Mouse (Mus musculus): ENCODE data around the gene Abhd14b. TPM values are rescaled to one million over a fixed set of nuclear protein-coding genes. Genes with fewer than 3 reads are reported as not detected.

Abhd14b gene
- polyA plus RNA-seq (2016; fragmentation: Nextera tagmentation; extraction: Ambion mirVana) = 4.8 and 5.1 TPM in 2 replicates

GRCm38 (mm10) chr9:106447348-106447747 is at the start of gene Abhd14b, which contains the start of gene Abhd14a:
Abhd14b (plus strand) TSS chr9:106447459.
Abhd14a (minus strand) TSS chr9:106447678.
- Histone ChIP-seq H3K27ac (ENCODE audit: poor library complexity, severe bottlenecking) (peak within 1 kb of the TSS; percentile 40), H3K4me1 (replicated peaks) (peaks cover 40% of the 10 kb centered on the region), H3K36me3 (no peaks in the 10 kb centered on the region), H3K27me3 (replicated peaks) (no peaks in the 10 kb centered on the region), H3K4me2 (peak within 1 kb of the TSS; percentile 79), H3K9ac (peak within 1 kb of the TSS; percentile 63), H3K9me3 (replicated peaks) (no peaks in the 10 kb centered on the region), H3K4me3 (peak within 1 kb of the TSS; percentile 54)
- 0% methylated on average over 24 of the region's 24 CpGs for WGBS
- ATAC-seq (ENCODE audit: insufficient number of reproducible peaks, low FRiP score) = peak; percentile 84

DNA sequence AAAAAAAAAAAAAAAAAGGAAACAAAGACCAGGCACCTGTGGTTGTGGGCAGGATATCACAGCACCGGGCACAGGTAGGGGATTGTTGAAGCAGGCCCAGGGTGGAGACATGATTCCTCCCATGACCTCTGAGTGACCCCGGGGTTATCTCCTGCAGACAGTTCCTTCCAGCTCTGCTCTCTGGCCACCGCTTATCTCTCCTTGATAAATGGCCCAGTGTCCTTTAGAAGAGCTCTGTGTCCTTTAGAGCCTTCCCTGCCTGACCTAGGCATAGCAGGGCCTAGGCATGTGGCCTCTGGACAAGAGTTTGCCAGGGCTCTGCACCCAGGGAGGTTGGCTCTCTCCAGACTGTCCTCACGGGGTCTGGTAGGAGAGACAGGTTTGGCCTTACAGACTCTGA is 49.5 kb upstream of the Abhd14b start:
- Histone ChIP-seq H3K4me2 (peak overlapping the region; percentile 13; the same call in 1 of the 2 replicates), H3K9me3 (replicated peaks) (no peaks in the 10 kb centered on the region), H3K4me3 (no peak overlapping the region), H3K27ac (ENCODE audit: poor library complexity, severe bottlenecking) (peak overlapping the region; percentile 72), H3K27me3 (replicated peaks) (no peaks in the 10 kb centered on the region), H3K36me3 (no peaks in the 10 kb centered on the region), H3K9ac (0 out of 2 replicates have a peak overlapping the region, but pooled peaks have one; percentile 38), H3K4me1 (replicated peaks) (peaks cover 62% of the 10 kb centered on the region)
- WGBS = 16% methylated on average over 4 of the region's 4 CpGs
- peak; percentile 44; the same call in 1 of the 2 replicates for ATAC-seq (ENCODE audit: insufficient number of reproducible peaks, low FRiP score)

DNA sequence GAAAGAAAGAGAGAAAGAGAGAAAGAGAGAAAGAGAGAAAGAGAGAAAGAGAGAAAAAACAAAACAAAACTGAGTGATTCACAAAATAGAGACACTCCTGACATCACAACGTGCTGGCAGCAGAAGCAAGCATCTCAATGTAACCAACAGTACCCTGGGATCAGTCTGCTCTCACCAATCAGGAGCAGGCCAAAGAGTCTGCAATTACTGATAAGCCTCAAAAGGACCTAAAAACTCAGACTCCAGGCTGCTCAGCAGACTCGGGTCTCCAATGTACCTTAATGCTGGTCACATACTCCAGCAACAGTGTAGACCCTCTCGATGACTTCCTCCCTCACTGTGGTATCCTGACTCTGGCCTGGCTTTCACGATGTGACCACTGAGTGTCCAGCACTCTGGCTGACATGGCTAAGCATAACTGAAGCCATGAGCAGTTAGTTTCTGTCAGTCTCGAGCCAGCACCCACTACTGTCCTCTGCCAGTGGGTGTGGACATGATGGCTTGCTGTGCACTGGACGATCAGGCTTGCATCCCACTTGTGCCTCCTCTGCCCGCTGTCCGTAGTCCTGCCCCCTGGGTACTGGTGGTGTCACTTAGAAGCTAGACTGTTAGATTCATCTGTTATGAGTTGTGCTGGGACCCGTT is 48.5 kb upstream of the Abhd14b start:
- Histone ChIP-seq H3K27me3 (replicated peaks) (no peaks in the 10 kb centered on the region), H3K27ac (ENCODE audit: poor library complexity, severe bottlenecking) (no peak overlapping the region)
- 56% methylated on average over 9 of the region's 9 CpGs for WGBS

DNA sequence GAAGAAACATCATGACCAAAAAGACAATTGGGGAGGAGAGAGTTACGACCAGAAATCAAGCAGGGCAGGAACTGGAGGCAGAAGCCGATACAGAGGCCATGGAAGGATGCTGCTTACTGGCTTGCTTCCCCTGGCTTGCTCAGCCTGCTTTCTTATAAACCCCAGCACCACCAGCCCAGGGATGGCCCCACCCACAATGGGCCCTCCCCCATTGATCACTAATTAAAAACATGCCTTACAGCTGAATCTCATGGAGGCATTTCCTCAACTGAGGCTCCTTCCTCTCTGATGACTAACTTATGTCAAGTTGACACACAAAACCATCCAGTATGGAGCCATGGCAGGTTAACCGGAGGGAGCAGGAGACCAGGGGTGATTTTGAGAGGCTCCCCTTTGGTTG is 47.5 kb upstream of the Abhd14b start:
- no peak overlapping the region for H3K4me3 ChIP-seq
- H3K27ac ChIP-seq (ENCODE audit: poor library complexity, severe bottlenecking) = no peak overlapping the region
- H3K4me1 ChIP-seq (replicated peaks) = peaks cover 54% of the 10 kb centered on the region
- H3K4me2 ChIP-seq = no peak overlapping the region
- WGBS = 91% methylated on average over 3 of the region's 3 CpGs
- ATAC-seq (ENCODE audit: insufficient number of reproducible peaks, low FRiP score) = no peak
- no peak overlapping the region for H3K9ac ChIP-seq
- no peaks in the 10 kb centered on the region for H3K36me3 ChIP-seq
- no peaks in the 10 kb centered on the region for H3K9me3 ChIP-seq (replicated peaks)
- no peaks in the 10 kb centered on the region for H3K27me3 ChIP-seq (replicated peaks)

More for the DNA sequence above, 48.5 kb upstream of the Abhd14b start:
- H3K9ac ChIP-seq = no peak overlapping the region
- H3K4me2 ChIP-seq = no peak overlapping the region
- ATAC-seq (ENCODE audit: insufficient number of reproducible peaks, low FRiP score) = no peak
- H3K36me3 ChIP-seq = no peaks in the 10 kb centered on the region
- peaks cover 61% of the 10 kb centered on the region for H3K4me1 ChIP-seq (replicated peaks)
- no peaks in the 10 kb centered on the region for H3K9me3 ChIP-seq (replicated peaks)
- no peak overlapping the region for H3K4me3 ChIP-seq

DNA sequence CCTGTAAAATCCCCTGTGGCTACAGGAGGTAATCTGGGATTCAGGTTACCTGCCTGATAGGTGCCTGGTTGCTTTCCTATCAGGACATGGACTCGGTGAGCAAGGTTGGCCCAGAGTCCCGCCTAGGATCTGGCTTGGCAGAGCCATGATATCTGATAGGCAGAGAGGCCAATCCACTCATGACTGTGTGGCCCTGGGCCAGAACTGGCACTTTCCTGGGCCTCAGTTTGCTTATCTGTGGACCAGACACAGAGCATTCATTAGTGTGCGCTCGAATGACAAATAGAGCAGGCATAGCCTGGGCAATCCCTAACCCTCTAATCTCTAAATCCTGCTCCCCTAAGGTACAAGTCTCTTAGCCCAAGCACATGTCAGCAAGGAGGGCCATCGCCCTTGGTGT is 45.1 kb upstream of the Abhd14b start:
- H3K4me2 ChIP-seq = no peak overlapping the region
- 64% methylated on average over 5 of the region's 5 CpGs for WGBS
- H3K4me1 ChIP-seq (replicated peaks) = peaks cover 64% of the 10 kb centered on the region
- ATAC-seq (ENCODE audit: insufficient number of reproducible peaks, low FRiP score) = no peak
- H3K36me3 ChIP-seq = no peaks in the 10 kb centered on the region
- no peak overlapping the region for H3K4me3 ChIP-seq
- H3K27me3 ChIP-seq (replicated peaks) = no peaks in the 10 kb centered on the region
- H3K27ac ChIP-seq (ENCODE audit: poor library complexity, severe bottlenecking) = no peak overlapping the region
- no peaks in the 10 kb centered on the region for H3K9me3 ChIP-seq (replicated peaks)
- H3K9ac ChIP-seq = no peak overlapping the region

- WGBS = 69% methylated on average over 16 of the region's 16 CpGs
- peaks cover 62% of the 10 kb centered on the region for H3K4me1 ChIP-seq (replicated peaks)
Observed at GRCm38 (mm10) chr9:106402607-106403375, 44.5 kb upstream of the Abhd14b start.

GRCm38 (mm10) chr9:106405275-106405674 is 42.0 kb upstream of the Abhd14b start:
- H3K4me2 ChIP-seq = peak overlapping the region; percentile 24; the same call in 1 of the 2 replicates
- WGBS = 7% methylated on average over 6 of the region's 6 CpGs
- H3K9ac ChIP-seq = 0 out of 2 replicates have a peak overlapping the region, but pooled peaks have one; percentile 11
- H3K27me3 ChIP-seq (replicated peaks) = no peaks in the 10 kb centered on the region
- 0 out of 2 replicates have a peak, but pooled peaks cover 5% of the 10 kb centered on the region for H3K9me3 ChIP-seq (replicated peaks)
- H3K27ac ChIP-seq (ENCODE audit: poor library complexity, severe bottlenecking) = peak overlapping the region; percentile 74
- no peaks in the 10 kb centered on the region for H3K36me3 ChIP-seq
- 0 out of 2 replicates have a peak, but pooled peaks have one; percentile 30 for ATAC-seq (ENCODE audit: insufficient number of reproducible peaks, low FRiP score)
- H3K4me3 ChIP-seq = no peak overlapping the region
- H3K4me1 ChIP-seq (replicated peaks) = peaks cover 59% of the 10 kb centered on the region

More at GRCm38 (mm10) chr9:106402607-106403375, 44.5 kb upstream of the Abhd14b start:
- Histone ChIP-seq H3K27ac (ENCODE audit: poor library complexity, severe bottlenecking) (no peak overlapping the region), H3K27me3 (replicated peaks) (no peaks in the 10 kb centered on the region), H3K36me3 (no peaks in the 10 kb centered on the region), H3K9me3 (replicated peaks) (no peaks in the 10 kb centered on the region), H3K4me2 (no peak overlapping the region), H3K9ac (no peak overlapping the region), H3K4me3 (no peak overlapping the region)
- ATAC-seq (ENCODE audit: insufficient number of reproducible peaks, low FRiP score) = no peak

DNA sequence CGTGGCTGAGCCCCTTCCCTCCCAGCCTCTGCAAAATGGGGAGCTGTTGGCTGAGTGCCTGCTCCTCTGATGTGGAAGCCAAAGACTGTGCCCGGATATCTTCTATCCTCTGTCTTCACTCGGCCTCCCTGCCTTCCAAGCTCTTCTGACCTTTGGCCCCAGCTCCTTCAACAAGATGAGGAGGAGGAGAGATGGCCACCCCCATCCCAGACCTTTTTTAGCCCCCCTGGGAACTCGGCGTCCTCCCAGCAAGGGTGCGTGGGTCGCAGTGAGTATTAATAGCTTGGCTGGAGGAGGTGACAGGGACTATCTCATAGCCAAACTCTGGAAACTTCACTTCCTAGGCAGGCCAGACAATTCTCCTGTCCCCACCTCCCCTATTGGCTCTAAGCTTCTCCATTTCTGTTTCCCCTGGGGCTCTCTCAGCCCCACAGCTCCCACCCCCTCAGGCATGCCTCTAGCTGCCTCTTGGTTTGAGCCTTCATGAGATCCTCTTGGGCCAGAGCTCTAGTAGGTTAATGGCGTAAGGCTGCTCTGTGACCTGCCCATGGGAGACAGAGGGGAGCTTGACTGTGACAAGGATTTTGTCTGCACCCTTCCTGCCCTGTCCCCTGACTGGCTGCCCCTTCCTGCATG is 40.7 kb upstream of the Abhd14b start:
- Histone ChIP-seq H3K27ac (ENCODE audit: poor library complexity, severe bottlenecking) (peak overlapping the region; percentile 74), H3K9me3 (replicated peaks) (0 out of 2 replicates have a peak, but pooled peaks cover 5% of the 10 kb centered on the region), H3K4me2 (no peak overlapping the region), H3K4me1 (replicated peaks) (peaks cover 72% of the 10 kb centered on the region), H3K27me3 (replicated peaks) (no peaks in the 10 kb centered on the region), H3K9ac (no peak overlapping the region), H3K36me3 (no peaks in the 10 kb centered on the region), H3K4me3 (no peak overlapping the region)
- 23% methylated on average over 8 of the region's 8 CpGs for WGBS
- ATAC-seq (ENCODE audit: insufficient number of reproducible peaks, low FRiP score) = no peak

DNA sequence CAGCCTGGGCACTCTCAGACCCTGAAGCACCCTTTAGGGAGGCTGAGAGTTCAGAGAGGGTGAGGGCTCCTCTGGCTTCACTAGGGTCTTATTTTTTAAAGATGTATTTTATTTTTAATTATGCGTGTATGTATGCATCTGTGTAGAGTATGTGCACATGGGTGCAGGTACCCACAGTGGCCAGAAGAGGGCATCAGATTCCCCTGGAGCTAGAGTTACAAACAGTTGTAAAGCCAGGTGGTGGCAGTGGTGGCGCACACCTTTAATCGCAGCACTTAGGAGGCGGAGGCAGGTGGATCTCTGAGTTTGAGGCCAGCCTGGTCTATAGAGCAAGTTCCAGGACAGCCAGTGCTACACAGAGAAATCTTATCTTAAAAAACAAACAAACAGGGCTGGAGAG is 38.2 kb upstream of the Abhd14b start:
- peaks cover 61% of the 10 kb centered on the region for H3K4me1 ChIP-seq (replicated peaks)
- H3K27ac ChIP-seq (ENCODE audit: poor library complexity, severe bottlenecking) = no peak overlapping the region

GRCm38 (mm10) chr9:106410086-106410650 is 37.1 kb upstream of the Abhd14b start:
- no peak overlapping the region for H3K4me2 ChIP-seq
- H3K9me3 ChIP-seq (replicated peaks) = 0 out of 2 replicates have a peak, but pooled peaks cover 5% of the 10 kb centered on the region
- H3K36me3 ChIP-seq = no peaks in the 10 kb centered on the region
- no peaks in the 10 kb centered on the region for H3K27me3 ChIP-seq (replicated peaks)
- H3K27ac ChIP-seq (ENCODE audit: poor library complexity, severe bottlenecking) = no peak overlapping the region
- no peak for ATAC-seq (ENCODE audit: insufficient number of reproducible peaks, low FRiP score)
- H3K9ac ChIP-seq = no peak overlapping the region
- WGBS = 76% methylated on average over 2 of the region's 2 CpGs
- H3K4me3 ChIP-seq = no peak overlapping the region
- peaks cover 54% of the 10 kb centered on the region for H3K4me1 ChIP-seq (replicated peaks)

More for the DNA sequence above, 38.2 kb upstream of the Abhd14b start:
- no peak for ATAC-seq (ENCODE audit: insufficient number of reproducible peaks, low FRiP score)
- H3K36me3 ChIP-seq = no peaks in the 10 kb centered on the region
- H3K9ac ChIP-seq = no peak overlapping the region
- H3K4me3 ChIP-seq = no peak overlapping the region
- H3K27me3 ChIP-seq (replicated peaks) = no peaks in the 10 kb centered on the region
- 97% methylated on average over 4 of the region's 4 CpGs for WGBS
- no peak overlapping the region for H3K4me2 ChIP-seq
- H3K9me3 ChIP-seq (replicated peaks) = 0 out of 2 replicates have a peak, but pooled peaks cover 5% of the 10 kb centered on the region

Data from heart, embryonic 12.5 days (tissue).